Mouse (Mus musculus): ENCODE measurements around the gene Wasf2.

Gene Wasf2

GRCm38 (mm10) chr4:133240934-133241908 is 110.9 kb downstream of the Wasf2 start:
- DNase-seq: peak; percentile 92 to 93

DNA sequence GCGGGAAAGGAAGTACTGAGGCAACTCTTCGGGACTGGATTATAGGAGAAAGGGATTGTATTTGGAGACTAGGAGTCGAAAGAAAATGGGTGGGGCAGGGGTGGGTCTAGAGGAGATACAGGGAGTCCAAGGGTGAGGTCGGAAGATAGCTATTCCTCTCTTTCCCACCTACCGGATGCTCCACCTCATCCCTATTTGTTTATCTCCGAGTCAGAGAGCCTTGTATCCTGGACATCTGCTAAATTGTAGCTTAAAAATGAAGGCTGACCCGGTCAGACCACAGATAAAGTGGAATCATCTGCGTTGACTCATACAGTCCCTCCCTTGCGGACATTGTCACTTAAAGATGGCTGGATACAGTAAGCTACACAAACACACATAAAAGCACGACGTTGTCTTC is 111.6 kb downstream of the Wasf2 start:
- DNase-seq: no peak

DNA sequence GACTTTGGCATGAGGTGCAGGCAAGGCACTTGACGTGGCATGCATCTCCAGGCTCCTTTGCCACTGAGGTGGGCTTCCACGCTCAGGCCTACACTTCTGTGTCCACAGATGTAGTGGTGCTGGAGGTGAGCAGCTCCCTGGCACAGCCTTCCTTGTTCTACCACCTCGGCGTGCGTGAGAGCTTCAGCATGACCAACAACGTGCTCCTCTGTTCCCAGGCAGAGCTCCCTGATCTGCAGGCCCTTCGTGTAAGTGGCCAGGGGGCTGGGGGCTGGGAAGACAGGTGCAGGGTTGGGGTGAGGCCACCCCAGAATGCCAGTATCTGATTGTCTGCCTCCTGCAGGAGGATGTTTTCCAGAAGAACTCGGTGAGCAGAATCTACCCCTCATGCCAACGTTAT is 112.4 kb downstream of the Wasf2 start:
- no peak for DNase-seq

- DNase-seq: no peak
Measured at GRCm38 (mm10) chr4:133243538-133243937, 113.2 kb downstream of the Wasf2 start.

GRCm38 (mm10) chr4:133244289-133244688 is 114.0 kb downstream of the Wasf2 start:
- no peak for DNase-seq

- no peak for DNase-seq
Measured at GRCm38 (mm10) chr4:133247072-133247471, 116.8 kb downstream of the Wasf2 start.

DNA sequence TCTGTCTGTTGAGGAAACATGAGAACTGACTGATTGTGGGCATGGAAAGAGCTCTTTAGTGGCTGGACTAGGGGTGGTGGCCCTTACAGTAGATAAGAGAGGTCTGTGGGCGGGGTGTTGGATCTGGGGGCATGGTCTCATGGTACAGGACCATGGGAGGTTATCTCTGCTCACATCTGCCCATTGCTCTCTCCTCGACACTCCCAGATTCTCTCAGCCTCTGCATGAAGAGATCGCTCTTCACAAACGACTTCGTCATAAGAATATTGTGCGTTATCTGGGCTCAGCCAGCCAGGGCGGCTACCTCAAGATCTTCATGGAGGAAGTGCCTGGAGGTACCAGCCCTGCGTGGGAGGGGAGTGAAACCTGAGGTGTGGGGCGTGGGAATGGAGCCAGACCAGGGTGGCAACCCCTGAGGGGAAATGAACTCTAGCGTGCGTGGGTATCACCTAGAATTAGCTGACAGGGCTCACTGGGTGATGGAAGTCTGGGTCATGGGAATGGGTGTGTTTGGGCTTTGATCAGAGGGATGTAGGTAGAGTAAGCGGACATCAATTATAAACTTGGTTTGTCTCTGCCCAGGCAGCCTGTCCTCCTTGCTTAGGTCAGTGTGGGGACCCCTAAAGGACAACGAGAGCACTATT is 117.6 kb downstream of the Wasf2 start:
- peak; percentile 18 to 30 for DNase-seq

Measured in B cell, adult 2 months (primary cell).